Mouse (Mus musculus) erythroblast, adult 5-6 weeks (primary cell): ENCODE measurements around the gene Hltf. TPM values are rescaled to one million over a fixed set of nuclear protein-coding genes. Genes with fewer than 3 reads are reported as not detected.
"Not testable (repeated sequence)": the region's sequence is repeated elsewhere in the genome, so short reads cannot be mapped to it uniquely, and the experiment has no call there.

ENCODE experiments used
- ATAC-seq: replicated peaks from 2 replicates; pipeline ENCODE4 v1.8.0; 2016; ENCODE audit warnings: moderate number of reproducible peaks, mild to moderate bottlenecking, moderate TSS enrichment, inconsistent platforms; ENCODE audit not compliant: poor library complexity, low FRiP score, severe bottlenecking
- total RNA-seq, 2 experiments: library from RNA; stranded (forward) in 1 of 2; stranded (reverse) in 1 of 2; fragments of 150-400 nt in 1 of 2; fragments of 200-764, 138-1000 nt in 1 of 2; gene quantifications; 2 replicates each; pipeline versions ENCODE4 v1.2.3 to v1.2.4; 2015 to 2017; ENCODE audit warnings: low replicate concordance in 2 of 2

The Hltf gene
- total RNA-seq, 2 experiments from 2014 or later, result 9.5 to 22.1 TPM

DNA sequence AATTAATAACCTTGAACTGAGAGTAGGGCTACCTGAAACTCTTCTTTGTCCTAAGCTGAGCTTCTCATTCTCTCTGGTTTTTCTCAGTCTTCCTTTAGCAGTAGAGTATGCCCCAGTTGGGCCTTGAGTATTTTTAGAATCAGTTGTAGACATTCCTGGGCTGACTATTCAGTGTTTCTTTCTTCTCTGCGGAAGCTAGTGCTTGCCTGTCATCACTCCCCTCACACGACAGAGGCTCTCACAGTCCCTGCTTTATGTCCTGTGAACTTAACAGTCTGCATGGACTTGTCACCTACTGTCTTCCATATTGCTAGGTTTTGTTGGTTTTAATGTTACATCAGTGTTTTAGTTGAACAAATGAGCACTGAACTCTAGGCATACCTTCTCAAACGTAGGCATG, 24.6 kb downstream of the Hltf start:
- no peak for ATAC-seq

DNA sequence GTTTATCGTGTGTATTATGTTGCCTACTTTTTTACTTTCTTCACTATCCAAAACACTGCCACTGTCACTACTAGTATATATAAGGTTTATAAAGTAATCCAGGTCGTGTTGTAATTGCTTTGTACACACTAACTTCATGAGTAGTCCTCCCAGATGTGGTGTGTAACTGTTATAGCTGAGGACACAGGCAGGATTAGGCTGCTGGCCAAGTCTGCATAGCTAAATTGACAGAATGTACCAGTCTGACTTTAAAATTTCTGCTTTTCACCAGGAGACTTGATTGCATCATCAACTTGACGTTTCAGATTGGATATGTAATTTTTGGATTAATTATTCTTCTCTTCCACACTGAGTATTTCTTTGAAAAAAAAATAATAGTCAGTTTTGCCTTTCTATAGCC, 46.2 kb downstream of the Hltf start:
- ATAC-seq, result no peak

DNA sequence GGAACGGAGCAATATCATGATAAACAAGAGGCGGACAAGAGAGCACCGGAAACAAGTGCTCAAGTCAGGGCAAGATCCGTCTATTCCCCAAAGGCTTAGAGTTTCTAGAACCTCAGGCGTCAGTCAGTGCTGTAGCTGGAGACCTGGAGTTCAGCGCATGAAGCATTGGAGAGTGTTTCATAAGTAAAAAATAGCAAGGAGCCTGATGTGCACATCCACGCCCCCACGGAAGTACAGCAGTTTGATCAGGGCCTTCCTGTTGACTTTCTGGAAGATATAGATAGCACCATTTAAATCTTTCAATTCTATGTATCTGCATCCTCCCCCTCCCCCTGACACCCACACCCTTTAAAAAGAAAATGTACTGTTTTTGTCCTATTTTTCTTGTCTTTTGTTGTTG, 46.7 kb downstream of the Hltf start:
- ATAC-seq, result no peak

DNA sequence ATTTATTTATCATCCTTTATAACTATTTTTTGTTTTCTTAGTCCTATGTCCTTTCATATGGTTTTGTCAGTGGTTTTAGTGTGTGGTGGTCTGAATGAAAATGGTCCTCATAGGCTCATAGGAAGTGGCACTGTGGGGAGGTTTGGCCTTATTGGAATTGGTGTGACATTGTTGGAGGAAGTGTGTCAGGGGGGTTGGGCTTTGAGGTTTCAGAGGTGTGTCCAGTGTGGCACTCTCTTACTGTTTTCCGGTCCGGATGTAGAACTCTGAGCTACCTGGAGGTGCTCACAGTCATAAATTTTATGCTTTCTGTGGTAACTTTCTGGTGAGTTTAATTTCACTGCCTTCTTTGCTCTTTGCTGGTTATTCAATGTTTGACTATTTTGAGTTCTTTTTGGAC, 47.2 kb downstream of the Hltf start:
- ATAC-seq, result no peak

DNA sequence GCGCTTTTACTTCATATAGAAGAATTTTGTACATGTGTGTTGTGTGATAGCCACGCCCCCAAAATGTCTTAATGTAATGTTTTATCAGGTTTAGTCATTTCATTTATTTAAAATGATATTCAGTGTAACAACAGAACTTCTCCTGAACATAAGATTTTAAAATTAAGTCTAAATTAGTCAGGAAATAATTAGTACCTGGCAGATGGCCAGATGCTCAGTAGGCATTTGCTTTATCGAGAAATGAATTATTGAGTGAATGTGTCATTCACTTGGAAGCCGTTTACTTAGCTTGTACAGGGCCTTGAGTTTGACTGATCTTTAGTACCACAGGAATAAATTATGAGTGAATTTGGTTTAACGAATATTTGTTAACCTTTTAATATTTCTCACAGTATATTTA, 51.3 kb downstream of the Hltf start:
- no peak for ATAC-seq

DNA sequence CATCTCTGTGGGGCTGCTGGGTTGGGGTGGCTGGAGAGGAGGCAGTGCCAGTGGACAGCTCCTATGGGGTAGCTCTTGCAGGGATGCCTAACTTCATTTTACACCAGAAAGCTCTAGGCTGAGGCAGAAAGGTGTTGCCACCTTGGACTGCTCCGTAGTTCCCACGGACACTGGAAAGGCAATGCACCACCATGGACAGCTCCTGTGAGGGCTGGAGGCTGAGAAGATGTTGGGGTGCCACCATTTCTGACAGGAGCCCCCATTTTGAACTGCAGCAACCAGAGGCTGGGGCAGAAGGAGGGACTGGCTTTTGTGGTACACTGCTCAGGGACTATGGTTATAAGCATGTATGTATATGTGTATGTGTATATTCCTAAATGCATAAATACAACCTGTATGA, 54.3 kb downstream of the Hltf start:
- ATAC-seq, result no peak

DNA sequence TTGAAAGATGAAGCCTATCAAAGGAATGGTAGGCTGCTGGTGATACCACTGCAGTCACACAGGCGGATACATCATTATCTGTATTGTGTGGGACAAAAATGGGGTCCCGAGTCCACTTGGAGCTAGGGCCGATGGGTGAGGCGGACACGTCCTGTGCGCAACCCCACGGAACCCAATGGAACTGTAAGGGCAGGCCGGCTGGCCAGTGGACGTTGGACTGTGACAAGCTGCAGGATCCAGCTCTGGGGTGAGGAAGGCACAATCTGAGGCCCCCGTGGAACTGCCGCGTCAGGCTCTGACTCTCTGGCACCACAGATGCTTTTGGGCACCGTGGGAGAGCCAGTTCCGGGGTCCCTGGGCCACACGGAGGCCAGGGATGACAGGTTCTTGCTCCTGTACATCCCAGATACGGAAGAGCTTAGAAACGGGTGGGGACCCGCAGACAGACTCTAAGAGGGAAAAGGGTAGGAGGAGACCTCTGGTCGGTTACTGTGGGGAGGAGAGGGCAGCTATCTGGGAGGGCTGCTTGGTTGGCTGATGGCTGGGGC, 61.5 kb downstream of the Hltf start:
- ATAC-seq, result no peak

DNA sequence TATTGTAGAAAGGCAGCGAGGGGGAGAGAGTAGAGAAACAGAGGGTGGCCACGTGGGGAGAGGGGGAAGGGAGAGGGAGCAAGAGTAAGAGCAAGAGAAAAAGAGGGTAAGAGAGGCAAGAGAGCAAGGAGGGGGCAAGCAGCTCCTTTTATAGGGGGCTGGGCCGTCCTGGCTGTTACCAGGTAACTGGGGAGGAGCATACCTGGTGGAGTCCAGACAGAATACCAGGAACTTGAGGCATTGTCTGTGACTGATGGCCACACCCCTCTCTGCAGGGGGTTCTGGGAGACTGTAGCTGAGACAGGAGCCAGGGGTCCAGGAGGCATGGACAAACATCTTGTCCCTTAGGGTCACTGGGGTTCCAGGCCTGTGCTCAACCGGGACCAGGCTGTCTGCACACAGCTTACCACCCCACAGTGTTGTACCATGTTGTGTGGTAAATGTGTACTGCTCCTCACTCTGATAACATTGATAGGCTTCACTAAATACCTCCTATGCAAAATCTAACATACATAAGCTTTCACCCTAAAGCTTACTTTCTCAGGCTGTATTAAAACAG, 62.2 kb downstream of the Hltf start:
- no peak for ATAC-seq

DNA sequence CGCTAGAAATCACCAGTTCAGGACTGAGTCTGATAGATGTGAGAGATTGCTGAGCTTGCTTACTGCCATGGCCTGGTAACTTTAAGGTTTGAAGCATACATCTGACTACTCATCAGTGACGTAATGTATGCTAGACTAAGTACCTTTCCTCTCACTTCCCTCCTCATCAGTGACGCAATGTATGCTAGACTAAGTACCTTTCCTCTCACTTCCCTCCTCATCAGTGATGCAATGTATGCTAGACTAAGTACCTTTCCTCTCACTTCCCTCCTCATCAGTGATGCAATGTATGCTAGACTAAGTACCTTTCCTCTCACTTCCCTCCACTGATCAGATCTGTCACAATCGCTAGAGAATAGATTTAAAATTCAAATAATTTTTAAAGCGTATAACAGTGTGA, 64.0 kb downstream of the Hltf start:
- not testable (repeated sequence) for ATAC-seq

DNA sequence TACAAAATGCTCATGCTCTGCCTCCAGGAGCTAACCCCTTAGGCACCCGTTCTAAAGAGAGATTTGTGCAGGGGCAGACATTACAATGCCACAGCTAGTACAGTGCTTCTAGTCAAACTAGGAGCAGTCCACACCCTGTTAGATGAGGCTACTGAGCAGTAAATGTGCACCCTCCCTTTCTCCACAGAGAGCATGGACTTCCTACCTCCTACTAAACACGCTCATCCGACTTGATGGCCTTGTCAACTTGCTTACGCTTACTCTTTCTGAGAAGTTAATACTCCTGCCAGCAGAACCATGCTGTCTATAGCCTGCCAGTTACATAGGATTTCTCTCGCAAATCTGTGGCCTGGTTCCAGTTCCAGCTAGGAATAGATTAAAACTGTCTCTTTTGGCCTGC, 68.0 kb downstream of the Hltf start:
- no peak for ATAC-seq

DNA sequence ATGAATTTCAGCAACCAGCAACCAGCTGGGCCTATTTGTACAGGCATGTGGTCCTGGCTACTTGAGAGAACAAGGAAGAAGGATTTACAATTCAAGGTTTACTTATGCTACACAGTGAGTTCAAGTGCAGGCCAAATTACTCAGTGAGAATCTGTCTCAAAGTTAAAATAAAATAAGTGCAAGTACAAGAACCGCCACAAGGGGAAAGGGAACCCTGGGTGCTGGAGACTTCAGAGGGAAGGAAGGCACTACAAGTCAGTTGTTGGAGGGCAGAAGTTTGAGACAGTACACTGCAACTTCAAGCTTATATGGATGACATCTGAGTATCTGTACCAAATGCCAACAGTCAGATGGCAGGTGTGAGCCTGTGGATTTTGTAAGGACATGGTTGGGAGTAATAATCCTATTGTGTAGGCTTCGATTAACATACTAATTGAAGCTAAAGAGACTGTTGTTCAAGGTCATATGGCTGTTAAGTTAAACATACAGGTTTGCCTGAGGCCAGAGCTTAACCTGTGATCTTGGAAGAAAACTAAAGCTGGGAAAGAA, 69.5 kb downstream of the Hltf start:
- ATAC-seq, result no peak

DNA sequence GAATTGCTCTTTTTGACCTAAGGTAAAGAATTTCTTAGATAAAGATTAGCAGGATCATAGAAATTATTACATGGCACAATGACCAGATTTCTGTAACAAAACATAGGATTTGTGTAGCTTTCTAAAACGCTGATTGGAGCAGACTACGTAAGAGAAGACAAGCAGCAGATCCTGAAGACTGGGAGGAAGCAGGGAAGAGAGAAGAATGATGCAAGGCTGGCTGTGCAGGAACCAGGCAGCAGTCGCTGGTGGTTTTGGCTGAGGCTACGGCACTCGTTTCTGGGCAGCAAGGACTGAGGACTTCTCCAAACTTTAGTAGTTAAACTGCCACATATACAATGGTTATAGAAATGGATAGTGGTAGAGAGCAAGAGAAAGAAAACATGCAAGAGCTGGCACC, 71.9 kb downstream of the Hltf start:
- no peak for ATAC-seq

DNA sequence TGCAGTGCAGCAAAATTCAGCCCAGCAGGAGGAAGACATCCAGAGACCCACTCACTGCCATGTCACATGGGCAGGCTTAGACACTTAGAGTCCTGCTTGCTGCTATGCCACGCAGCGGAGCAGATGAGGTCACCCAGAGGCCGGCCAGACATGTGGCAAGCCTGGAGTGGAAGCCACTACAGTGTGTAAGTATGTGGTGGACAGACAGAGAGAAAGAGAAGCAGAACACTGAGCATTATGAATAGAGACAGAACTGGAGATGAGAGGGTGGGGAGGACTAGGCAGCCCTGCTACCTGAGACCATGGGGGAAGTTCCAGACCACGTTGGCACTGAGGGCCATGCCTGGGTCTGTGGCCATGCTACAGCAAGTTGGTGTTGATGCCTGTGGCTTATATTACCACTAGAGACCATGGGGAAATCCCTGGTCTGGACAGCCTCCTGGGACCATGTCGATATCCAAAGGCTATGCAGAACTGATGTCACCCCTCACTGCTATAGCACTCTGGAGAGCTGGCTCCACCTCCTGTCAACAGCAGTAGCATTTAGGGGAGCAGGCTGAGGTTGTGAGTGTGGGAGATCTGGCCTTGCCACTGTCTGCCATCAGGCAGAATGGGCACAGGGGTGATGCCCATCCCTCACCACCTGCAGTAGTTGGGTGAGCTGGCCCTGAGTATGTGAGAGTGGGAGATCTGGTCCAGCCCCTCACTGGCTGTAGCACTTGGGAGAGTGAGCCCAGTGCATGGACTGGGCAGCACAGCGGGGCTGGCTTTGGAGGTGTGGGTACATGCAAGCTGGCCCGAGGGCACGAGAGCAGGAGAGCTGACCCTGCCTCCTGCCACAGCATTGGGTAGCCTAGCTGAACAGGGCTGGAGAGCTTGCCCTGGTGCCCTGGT, 73.1 kb downstream of the Hltf start:
- ATAC-seq, result 0 out of 2 replicates have a peak, but pooled peaks have one; percentile 35

DNA sequence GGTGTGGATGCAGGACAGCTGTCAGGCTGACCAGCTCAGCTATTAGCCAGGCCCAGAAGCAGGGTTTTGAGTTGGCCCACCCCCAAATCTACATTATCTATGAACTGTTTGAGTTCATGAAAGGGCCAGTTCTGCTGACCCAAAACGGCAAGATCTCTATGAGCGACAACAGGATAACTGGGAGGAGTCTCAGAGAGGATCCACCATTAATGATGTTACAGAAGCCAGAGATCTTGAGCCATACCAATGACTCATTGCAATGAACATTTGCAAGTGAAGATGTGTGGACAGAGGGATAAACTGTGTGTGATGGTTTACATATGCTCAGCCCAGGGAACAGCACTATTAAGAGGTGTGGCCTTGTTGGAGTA, 73.7 kb downstream of the Hltf start:
- ATAC-seq, result no peak

DNA sequence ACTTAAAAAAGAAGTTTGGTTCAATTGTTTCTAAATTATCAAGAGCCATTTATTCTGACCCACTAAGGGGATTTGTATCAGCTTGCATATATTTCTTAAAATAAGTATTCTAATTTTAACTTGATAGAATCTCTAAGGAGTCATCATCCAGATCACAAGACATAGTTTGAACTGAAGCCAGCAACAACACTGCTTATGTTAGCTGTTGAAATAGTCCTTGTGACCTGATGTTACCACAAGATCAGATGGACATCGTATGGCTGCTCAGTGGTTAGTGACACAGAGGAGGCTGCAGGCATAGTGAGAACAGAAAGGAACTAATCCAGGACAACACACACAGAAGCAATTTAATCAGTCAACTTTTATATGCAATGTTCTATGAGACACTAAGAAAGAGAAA, 75.1 kb downstream of the Hltf start:
- no peak for ATAC-seq

DNA sequence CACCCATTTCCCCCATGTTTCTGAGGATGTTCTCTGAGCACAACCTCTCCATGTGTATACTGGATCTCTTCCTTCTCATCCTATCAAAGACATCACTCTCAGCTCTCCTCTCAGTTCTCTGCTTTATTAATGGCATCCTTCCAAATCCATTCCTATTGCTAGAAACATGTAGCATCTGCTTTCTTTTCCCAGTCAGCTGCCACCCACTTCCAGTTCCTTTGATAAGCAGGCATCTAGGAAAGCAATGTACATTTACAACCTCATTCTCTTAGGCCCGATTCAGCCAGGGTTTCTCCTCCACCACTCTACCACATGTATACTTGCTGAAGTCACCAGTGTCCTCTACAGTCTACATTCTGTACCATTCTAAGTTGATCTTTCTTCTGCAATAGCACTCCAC, 76.1 kb downstream of the Hltf start:
- no peak for ATAC-seq

DNA sequence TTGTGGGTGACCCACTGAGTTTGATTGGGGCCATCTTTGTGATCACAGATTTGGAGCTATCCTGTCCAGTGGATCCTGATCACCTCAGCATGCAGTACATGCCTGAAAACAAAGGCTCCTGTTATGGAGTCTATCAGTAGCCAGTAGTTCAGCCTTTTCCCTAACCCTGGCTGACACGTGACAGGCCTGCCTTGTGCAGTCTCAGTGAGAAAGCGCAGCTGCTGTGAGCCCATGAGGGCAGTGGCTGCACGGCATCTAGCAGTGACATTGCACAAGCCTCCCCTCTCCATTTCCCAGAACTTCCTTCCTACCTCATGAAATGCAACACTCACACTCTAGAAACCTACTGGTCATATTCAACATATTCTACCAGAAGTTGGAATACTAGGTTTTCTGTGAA, 76.9 kb downstream of the Hltf start:
- ATAC-seq, result no peak

DNA sequence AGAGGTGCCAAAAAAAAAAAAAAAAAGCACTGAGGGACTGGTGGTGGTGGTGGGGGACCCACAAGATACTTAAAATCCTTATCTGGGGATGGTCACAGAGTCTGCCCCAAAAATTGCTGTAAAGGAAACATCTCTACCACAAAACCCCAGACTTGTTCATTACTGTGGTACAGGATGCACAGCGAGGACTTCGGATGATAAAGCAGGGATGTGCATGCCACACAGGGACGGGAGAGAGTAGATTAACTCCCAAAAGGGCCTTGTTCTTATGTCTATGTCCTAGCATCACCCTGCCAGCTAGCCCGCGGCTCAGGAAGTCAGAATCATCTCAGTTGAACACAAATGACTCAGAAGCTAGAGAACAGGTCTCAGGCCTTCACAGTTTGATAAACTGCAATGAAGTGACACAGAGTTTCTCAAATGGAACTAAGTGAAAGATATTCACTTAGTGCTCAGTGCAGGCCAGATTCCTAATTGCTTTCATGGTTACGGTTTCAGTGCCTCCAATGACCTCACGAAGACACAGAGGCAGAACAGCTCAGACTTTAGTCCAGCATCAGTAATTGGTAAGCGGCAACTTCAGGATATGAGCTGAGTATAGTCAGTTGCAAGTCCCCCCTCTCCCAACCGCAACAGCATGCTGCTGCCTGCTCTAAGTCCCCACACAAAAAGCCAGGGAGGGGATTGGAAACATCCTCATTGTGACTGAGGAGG, 79.4 kb downstream of the Hltf start:
- no peak for ATAC-seq

DNA sequence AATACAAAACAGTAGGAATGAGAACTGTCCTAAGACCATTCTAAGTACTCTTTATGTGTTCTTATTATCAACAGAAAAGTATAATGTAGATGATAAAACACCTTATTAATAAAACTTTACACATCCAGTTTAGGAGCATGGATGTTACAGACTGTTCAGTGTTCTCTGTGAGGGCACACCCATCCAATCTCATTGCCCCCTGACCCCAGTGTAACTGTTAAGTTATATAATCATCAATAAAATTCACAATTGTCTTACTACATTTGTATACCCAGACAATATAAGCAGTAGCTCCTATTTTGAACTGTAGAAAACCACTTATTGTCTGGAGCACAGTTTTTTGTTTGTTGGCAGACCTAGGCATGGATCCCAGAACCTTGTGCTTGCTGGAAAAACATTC, 83.6 kb downstream of the Hltf start:
- ATAC-seq, result no peak

DNA sequence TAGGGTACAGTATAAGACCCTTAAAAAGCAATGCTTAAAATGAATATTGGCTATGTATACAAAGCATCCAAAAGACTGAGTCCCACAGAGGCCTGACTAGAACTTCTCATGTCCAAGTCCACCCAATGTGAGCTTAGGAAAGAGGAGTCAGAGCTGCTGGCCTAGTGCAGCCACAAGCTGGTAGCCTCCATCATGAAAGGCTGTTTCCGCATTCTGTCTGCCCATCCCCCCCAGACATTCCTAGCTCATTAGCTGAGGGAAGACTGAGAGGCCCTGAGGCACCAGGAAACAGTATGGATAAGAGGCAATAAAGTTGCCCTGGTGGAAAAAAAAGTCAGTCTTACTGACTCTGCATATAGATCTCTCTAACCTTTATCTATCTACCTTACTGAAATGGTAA, 84.1 kb downstream of the Hltf start:
- ATAC-seq, result no peak

DNA sequence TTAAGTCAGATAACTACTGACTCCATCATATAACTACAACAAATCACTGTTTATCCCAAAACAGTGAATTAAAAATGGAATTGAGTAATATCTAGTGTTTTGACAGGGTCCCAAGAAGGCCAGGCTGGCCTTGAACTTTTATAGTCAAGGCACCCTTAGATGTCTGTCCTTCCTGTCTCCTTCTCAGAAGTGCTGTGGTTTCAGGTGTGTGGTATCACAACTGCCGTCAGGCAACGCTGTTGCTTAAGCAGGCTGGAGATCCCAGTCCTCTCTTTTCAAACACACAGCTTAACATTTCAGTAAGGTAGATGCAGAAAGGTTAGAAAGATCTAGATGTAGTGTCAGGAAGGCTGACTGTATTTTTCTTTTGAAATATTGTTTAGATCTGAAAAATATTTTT, 84.5 kb downstream of the Hltf start:
- no peak for ATAC-seq
